Mouse (Mus musculus): ENCODE measurements at regions not wholly inside any gene's neighbourhood (a gene's known extent, or its start where the extent isn't known, plus 50 kb on each side); places are given as distances from the start of the nearest gene placed in this dataset.

- no peak for TF ChIP-seq POLR2A (IDR thresholded peaks at IDR 0.05; ENCODE audit: borderline replicate concordance, low read depth, low read length)
- no peak for TF ChIP-seq CTCF (IDR thresholded peaks at IDR 0.05; ENCODE audit: low read depth, low read length)
Observed at GRCm38 (mm10) chr4:94094379-94094778, 462.0 kb upstream of the Gm10306 start.
